Mouse (Mus musculus) adrenal gland, postnatal 4 days (tissue): Measurements from ENCODE around the gene Dact3. TPM values are rescaled to one million over a fixed set of nuclear protein-coding genes. Genes with fewer than 3 reads are reported as not detected.

Experiments
- total RNA-seq, 2 experiments: library from RNA; stranded (reverse); gene quantifications; 2 replicates each; pipeline ENCODE4 v1.2.3; 2021

The Dact3 gene
- total RNA-seq, 2 experiments from 2014 or later: 12.7 to 13.7 TPM

Other genes with a start within 250 kb of the Dact3 start
- gene Ceacam15, start 199.6 kb upstream of the Dact3 start, total RNA-seq: not detected
- gene Ceacam9, start 153.4 kb upstream of the Dact3 start, total RNA-seq: not detected
- 100 to 1,000 TPM; 169 to 179 TPM for gene Ap2s1, start 136.9 kb upstream of the Dact3 start, total RNA-seq
- gene Slc1a5, start 94.0 kb upstream of the Dact3 start, total RNA-seq: 10 to 100 TPM; 60.8 to 61.0 TPM
- gene Strn4, start 59.4 kb upstream of the Dact3 start, total RNA-seq: 100 to 1,000 TPM in 1 of 2 experiments, 10 to 100 TPM in 1; 96.9 to 106 TPM
- 10 to 100 TPM; 26.3 to 29.0 TPM for gene Fkrp, start 58.6 kb upstream of the Dact3 start, total RNA-seq
- gene Prkd2, start 32.4 kb upstream of the Dact3 start, total RNA-seq: 10 to 100 TPM; 22.0 to 22.2 TPM
- gene Gng8, start 16.5 kb downstream of the Dact3 start, total RNA-seq: 1 to 10 TPM; 2.4 to 4.0 TPM
- gene Ptgir, start 31.2 kb downstream of the Dact3 start, total RNA-seq: 1 to 10 TPM; 1.7 to 2.0 TPM
- 100 to 1,000 TPM; 330 to 344 TPM for gene Calm3, start 48.8 kb downstream of the Dact3 start, total RNA-seq
- gene Pnmal2, start 69.4 kb downstream of the Dact3 start, total RNA-seq: 10 to 100 TPM; 40.7 to 42.6 TPM
- 1 to 10 TPM; 7.3 to 7.8 TPM for gene Pnmal1, start 84.4 kb downstream of the Dact3 start, total RNA-seq
- 1 to 10 TPM; 2.2 TPM for gene Gm42372, start 107.8 kb downstream of the Dact3 start, total RNA-seq
- 10 to 100 TPM; 40.2 to 45.4 TPM for gene Ccdc8, start 117.4 kb downstream of the Dact3 start, total RNA-seq
- gene Ppp5c, start 152.6 kb downstream of the Dact3 start, total RNA-seq: 100 to 1,000 TPM in 1 of 2 experiments, 10 to 100 TPM in 1; 91.5 to 102 TPM
- gene Hif3a, start 187.1 kb downstream of the Dact3 start, total RNA-seq: 10 to 100 TPM; 14.3 to 17.8 TPM
- gene Psg16, start 198.7 kb downstream of the Dact3 start, total RNA-seq: under 1 TPM; 0.39 to 0.79 TPM